Mouse (Mus musculus) embryonic facial prominence, embryonic 10.5 days (tissue): ENCODE measurements around the gene Prdm16. TPM values are rescaled to one million over a fixed set of nuclear protein-coding genes. Genes with fewer than 3 reads are reported as not detected.
A peak's percentile ranks its signal among the peaks of the same experiment; 100 is the strongest.

Source experiments
- DNase-seq: peaks from one replicate; pipeline ENCODE4 v3.0.0-alpha.2; 2017; ENCODE audit warnings: low spot score
- H3K27ac ChIP-seq: fragments of 300-500 bp; sonication (generic); replicated peaks from 2 replicates; pipeline ENCODE4 v1.5.1; 2016; ENCODE audit warnings: mild to moderate bottlenecking
- H3K27me3 ChIP-seq: fragments of 300-500 bp; sonication (generic); replicated peaks from 2 replicates; pipeline ENCODE4 v1.6.1; 2016; ENCODE audit warnings: low read depth, mild to moderate bottlenecking; ENCODE audit not compliant: poor library complexity, severe bottlenecking
- H3K36me3 ChIP-seq: fragments of 300-500 bp; sonication (generic); replicated peaks from 2 replicates; pipeline ENCODE4 v1.6.1; 2016; ENCODE audit warnings: mild to moderate bottlenecking, moderate library complexity
- H3K4me1 ChIP-seq: fragments of 300-500 bp; sonication (generic); 2 replicates; pipeline ENCODE4 v1.6.1; 2016
- H3K4me3 ChIP-seq: fragments of 300-500 bp; sonication (generic); 2 replicates; pipeline ENCODE4 v1.5.1; 2016; ENCODE audit warnings: mild to moderate bottlenecking, moderate library complexity
- H3K9me3 ChIP-seq: fragments of 300-500 bp; sonication (generic); 2 replicates; pipeline ENCODE4 v1.6.1; 2016; ENCODE audit warnings: mild to moderate bottlenecking
- WGBS: fragments of 180-500 bp; shearing (Covaris S2); methylation state at CpG from one replicate; pipeline ENCODE4 v1.1.7; 2016; 5-methylcytosine and 5-hydroxymethylcytosine counted together
- polyA plus RNA-seq: library from polyadenylated mRNA; unstranded; fragments of >200 nt; fragmentation: Nextera tagmentation; extraction: Ambion mirVana; gene quantifications from 2 replicates; pipeline ENCODE4 v1.2.1, GENCODE M21; 2016

Prdm16 gene
- polyA plus RNA-seq, 1 experiment from 2014 or later: 44.5 TPM

GRCm38 (mm10) chr4:154516470-154516869, 120.2 kb downstream of the Prdm16 start:
- peaks cover 72% of the 10 kb centered on the region for H3K4me1 ChIP-seq
- peaks cover 74% of the 10 kb centered on the region for H3K27me3 ChIP-seq
- DNase-seq: no peak
- 52% methylated on average over 8 of the region's 8 CpGs for WGBS
- 0 out of 2 replicates have a peak overlapping the region, but pooled peaks have one; percentile 52 for H3K27ac ChIP-seq
- no peaks in the 10 kb centered on the region for H3K9me3 ChIP-seq
- H3K4me3 ChIP-seq: no peak overlapping the region
- peaks cover 11% of the 10 kb centered on the region for H3K36me3 ChIP-seq

DNA sequence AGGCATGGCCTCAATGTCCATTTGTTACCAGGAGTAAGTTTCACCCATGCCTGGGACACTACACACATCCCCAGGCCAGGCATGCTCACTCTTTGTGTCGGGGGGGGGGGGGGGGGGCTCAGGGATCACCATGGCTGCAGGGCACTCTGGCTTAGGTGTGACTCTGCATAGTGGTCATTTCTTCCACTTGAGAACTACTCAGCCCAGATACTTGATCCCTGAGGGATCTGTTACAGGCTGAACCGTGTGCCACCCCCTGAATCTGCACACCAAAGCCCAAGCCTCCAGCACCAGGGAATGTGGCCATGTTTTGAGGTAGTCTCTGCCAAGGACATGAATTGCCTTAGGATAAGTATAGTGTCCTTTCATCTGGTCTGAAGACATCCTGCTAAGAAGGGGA, 123.0 kb downstream of the Prdm16 start:
- Histone ChIP-seq H3K36me3 (peaks cover 6% of the 10 kb centered on the region), H3K27me3 (peaks cover 77% of the 10 kb centered on the region), H3K4me3 (no peak overlapping the region), H3K9me3 (no peaks in the 10 kb centered on the region), H3K27ac (0 out of 2 replicates have a peak overlapping the region, but pooled peaks have one; percentile 19), H3K4me1 (peaks cover 75% of the 10 kb centered on the region)
- 55% methylated on average over 2 of the region's 2 CpGs for WGBS
- DNase-seq: no peak

GRCm38 (mm10) chr4:154512518-154513090, 124.1 kb downstream of the Prdm16 start:
- H3K4me3 ChIP-seq: peak overlapping the region; percentile 3; the same call in 1 of the 2 replicates
- H3K36me3 ChIP-seq: no peaks in the 10 kb centered on the region
- H3K4me1 ChIP-seq: peaks cover 81% of the 10 kb centered on the region
- 25% methylated on average over 15 of the region's 15 CpGs for WGBS
- no peaks in the 10 kb centered on the region for H3K9me3 ChIP-seq
- DNase-seq: no peak
- H3K27me3 ChIP-seq: peaks cover 76% of the 10 kb centered on the region
- H3K27ac ChIP-seq: peak overlapping the region; percentile 57

DNA sequence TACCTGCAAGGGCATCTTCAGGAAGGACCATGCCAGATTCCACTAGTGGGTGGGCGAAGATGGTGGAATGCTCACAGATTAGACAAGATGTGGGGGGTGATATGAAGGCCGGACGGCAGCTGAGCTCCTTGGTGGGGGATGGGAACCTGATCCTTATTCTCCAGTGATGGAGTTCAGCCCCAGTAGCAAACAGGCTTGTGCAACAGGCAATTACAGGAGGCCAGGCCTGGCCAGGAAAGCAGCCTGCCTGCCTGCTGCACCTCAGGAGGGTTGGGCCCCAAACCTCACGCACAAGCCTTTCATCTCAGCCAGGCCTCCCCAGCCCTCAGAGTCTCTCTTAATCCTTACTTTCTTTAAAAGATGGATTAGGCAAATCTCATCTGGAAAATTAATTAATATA, 124.9 kb downstream of the Prdm16 start:
- Histone ChIP-seq H3K27me3 (peaks cover 79% of the 10 kb centered on the region), H3K27ac (peak overlapping the region; percentile 20; the same call in 1 of the 2 replicates), H3K4me3 (no peak overlapping the region), H3K4me1 (peaks cover 86% of the 10 kb centered on the region), H3K36me3 (no peaks in the 10 kb centered on the region), H3K9me3 (no peaks in the 10 kb centered on the region)
- DNase-seq: no peak
- 34% methylated on average over 4 of the region's 4 CpGs for WGBS

DNA sequence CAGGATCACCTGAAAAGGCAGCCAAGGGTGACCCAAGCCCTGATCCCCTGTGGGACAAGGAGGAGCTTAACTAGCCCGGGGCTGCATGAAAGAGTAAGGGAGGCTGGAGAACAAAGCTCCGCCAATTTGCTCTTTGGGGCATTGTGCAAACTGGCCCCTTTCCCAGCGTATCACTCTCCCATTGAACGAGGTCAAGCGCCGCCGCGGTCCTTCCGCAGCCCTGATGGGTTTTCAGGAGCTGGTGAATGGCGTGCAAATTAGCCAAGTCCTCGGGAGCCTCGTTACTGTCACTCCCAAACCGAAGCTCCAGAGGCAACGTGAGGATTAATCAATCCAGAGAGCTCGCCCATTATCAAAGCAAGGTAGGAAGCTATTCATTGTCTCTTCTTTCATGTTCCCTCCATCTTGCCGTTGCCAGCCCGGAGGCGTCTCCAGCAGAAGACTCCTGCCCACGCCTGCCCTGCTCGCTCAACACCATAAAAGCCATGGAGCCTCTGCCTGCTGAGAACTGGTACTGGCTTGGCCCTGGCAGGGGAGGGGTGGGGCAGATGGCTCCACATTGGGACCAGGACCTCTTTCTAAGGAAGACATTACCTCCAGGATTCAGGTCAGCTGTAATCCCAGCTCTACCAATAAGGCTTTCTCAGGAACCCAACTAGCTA, 129.8 kb downstream of the Prdm16 start:
- no peaks in the 10 kb centered on the region for H3K36me3 ChIP-seq
- peak overlapping the region; percentile 57 for H3K27ac ChIP-seq
- peaks cover 96% of the 10 kb centered on the region for H3K4me1 ChIP-seq
- DNase-seq: peak; percentile 57
- H3K4me3 ChIP-seq: peak overlapping the region; percentile 26
- 7% methylated on average over 20 of the region's 20 CpGs for WGBS
- H3K27me3 ChIP-seq: peaks cover 92% of the 10 kb centered on the region
- H3K9me3 ChIP-seq: no peaks in the 10 kb centered on the region

DNA sequence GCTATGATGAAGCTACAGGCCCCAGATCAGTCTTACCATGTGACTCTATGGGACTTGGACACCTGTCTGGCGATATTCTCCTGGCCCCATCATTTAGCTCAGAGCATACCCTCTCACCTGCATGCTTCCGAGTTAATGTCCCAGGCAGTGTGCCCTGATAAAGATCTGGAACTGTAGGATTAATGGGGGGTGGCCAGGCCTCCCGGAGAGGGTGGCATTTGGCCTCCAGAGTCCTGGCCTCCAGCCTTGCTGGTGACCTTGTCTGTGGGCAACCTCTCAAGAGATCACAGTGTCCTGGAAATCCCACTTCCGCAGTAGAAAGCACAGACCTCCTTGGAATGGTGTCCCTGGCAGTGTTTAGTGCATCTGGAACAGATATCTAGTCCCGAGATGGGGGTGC, 131.4 kb downstream of the Prdm16 start:
- Histone ChIP-seq H3K9me3 (no peaks in the 10 kb centered on the region), H3K4me1 (peaks cover 96% of the 10 kb centered on the region), H3K27me3 (peaks cover 95% of the 10 kb centered on the region), H3K27ac (no peak overlapping the region), H3K36me3 (no peaks in the 10 kb centered on the region), H3K4me3 (no peak overlapping the region)
- WGBS: 75% methylated on average over 5 of the region's 5 CpGs
- no peak for DNase-seq

GRCm38 (mm10) chr4:154503260-154503829, 133.3 kb downstream of the Prdm16 start:
- Histone ChIP-seq H3K27me3 (peaks cover 94% of the 10 kb centered on the region), H3K9me3 (no peaks in the 10 kb centered on the region), H3K36me3 (no peaks in the 10 kb centered on the region), H3K27ac (peak overlapping the region; percentile 80), H3K4me1 (peaks cover 96% of the 10 kb centered on the region), H3K4me3 (no peak overlapping the region)
- DNase-seq: no peak
- 45% methylated on average over 21 of the region's 21 CpGs for WGBS

GRCm38 (mm10) chr4:154502403-154503000, 134.2 kb downstream of the Prdm16 start:
- no peaks in the 10 kb centered on the region for H3K36me3 ChIP-seq
- DNase-seq: no peak
- 55% methylated on average over 16 of the region's 16 CpGs for WGBS
- H3K27ac ChIP-seq: peak overlapping the region; percentile 80
- H3K9me3 ChIP-seq: no peaks in the 10 kb centered on the region
- peak overlapping the region; percentile 5; the same call in 1 of the 2 replicates for H3K4me3 ChIP-seq
- peaks cover 99% of the 10 kb centered on the region for H3K4me1 ChIP-seq
- H3K27me3 ChIP-seq: peaks cover 97% of the 10 kb centered on the region

DNA sequence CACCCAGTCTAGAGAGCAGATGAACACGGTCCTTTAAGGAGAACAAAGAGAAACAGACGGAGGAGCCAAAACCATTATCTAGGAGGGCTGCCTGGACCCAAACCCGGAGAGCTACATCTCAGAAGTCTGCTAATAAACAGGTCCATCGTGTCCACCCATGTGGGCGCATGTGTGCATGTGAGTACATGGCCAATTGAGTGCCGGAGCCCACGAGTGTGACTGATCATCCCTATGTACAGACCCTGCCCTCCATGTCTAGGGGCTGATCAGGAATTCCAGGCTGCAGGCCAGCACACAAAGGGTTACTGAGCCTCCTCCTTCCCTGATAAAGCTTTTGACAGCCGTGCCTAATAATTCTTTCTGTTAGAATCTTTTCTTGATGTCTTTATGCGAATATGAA, 136.0 kb downstream of the Prdm16 start:
- Histone ChIP-seq H3K36me3 (no peaks in the 10 kb centered on the region), H3K27ac (peak overlapping the region; percentile 68), H3K9me3 (no peaks in the 10 kb centered on the region), H3K27me3 (peaks cover 95% of the 10 kb centered on the region), H3K4me3 (no peak overlapping the region), H3K4me1 (peaks cover 93% of the 10 kb centered on the region)
- DNase-seq: no peak
- 77% methylated on average over 9 of the region's 9 CpGs for WGBS

DNA sequence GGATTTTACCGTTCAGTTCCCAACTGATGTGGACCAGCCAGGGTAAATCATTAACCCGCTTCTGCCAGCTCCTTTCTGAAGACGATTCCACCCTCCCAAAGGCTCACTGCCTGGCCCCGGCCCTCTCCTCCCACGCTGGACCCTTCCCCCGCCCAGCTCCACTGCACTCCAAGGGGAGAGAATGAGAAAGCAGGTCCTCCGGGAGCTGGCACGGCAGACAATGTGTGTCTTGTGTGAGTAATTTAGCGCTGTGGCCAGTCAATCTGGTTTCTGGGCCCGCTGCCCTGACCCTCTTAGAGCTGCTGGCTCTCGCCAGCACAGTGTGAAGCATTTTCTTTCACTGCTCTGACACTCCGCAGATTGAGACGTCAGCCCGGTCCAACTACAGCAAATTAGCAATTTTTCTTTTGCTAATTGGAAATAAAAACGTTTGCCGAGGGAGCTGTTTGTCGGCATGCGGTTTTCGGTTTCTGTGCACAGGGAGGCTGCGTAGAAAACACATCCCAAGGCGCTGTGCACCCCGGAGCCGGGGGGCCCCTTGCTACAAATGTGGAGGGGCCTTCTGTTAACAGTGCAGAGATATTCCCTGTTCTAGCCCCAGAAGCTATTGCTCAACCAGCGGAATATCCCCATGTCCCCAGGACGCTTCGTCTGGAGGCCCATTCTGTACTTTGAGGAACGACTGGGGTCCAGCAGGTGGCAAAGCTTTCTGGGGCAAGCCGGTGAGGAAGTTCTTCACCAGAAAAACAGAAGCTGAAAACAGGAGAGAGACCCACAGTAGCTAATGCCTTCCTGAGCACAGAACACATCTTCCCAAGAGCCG, 136.8 kb downstream of the Prdm16 start:
- Histone ChIP-seq H3K27me3 (peaks cover 95% of the 10 kb centered on the region), H3K4me1 (peaks cover 94% of the 10 kb centered on the region), H3K4me3 (peak overlapping the region; percentile 28; the same call in 1 of the 2 replicates), H3K9me3 (no peaks in the 10 kb centered on the region), H3K36me3 (no peaks in the 10 kb centered on the region), H3K27ac (peak overlapping the region; percentile 68)
- peak; percentile 66 for DNase-seq
- WGBS: 29% methylated on average over 29 of the region's 29 CpGs

- Histone ChIP-seq H3K36me3 (no peaks in the 10 kb centered on the region), H3K4me1 (peaks cover 94% of the 10 kb centered on the region), H3K27me3 (peaks cover 98% of the 10 kb centered on the region), H3K27ac (peak overlapping the region; percentile 75), H3K9me3 (no peaks in the 10 kb centered on the region), H3K4me3 (no peak overlapping the region)
- no peak for DNase-seq
- 75% methylated on average over 4 of the region's 4 CpGs for WGBS
These were observed 139.1 kb downstream of the Prdm16 start for GRCm38 (mm10) chr4:154497423-154498175.
